ENCODE assay signal across 7 mouse cellular contexts in genomic region chr9:7836905-7837805, GRCm38 (mm10). TPM values are rescaled to one million over a fixed set of nuclear protein-coding genes. Genes with fewer than 3 reads are reported as not detected.
DNase-seq lines count a peak whose midpoint lies in the region; ATAC-seq lines count a peak whose summit lies in the region.

Gene Birc2, minus strand, starts transcription at chr9:7837064.

- peak within 1 kb of the TSS; percentile 83 for H3K9ac ChIP-seq in embryonic facial prominence, embryonic 11.5 days (replicated peaks; ENCODE audit: low read length)
- peak within 1 kb of the TSS; percentile 82 for H3K9ac ChIP-seq in midbrain, embryonic 13.5 days (replicated peaks)

- ATAC-seq in embryonic facial prominence, embryonic 11.5 days (replicated peaks; ENCODE audit: insufficient number of reproducible peaks, low FRiP score, low TSS enrichment, low read depth) = peak; percentile 96
- ATAC-seq in granulocyte monocyte progenitor cell, adult 5-6 weeks (replicated peaks; ENCODE audit: poor library complexity, severe bottlenecking) = peak; percentile 91
- peak; percentile 97 for ATAC-seq in midbrain, embryonic 13.5 days

- no peaks in the 10 kb centered on the region for H3K9me3 ChIP-seq in embryonic facial prominence, embryonic 11.5 days (replicated peaks; ENCODE audit: control insufficient read depth, low read length)
- H3K9me3 ChIP-seq in limb, embryonic 10.5 days (replicated peaks) = no peaks in the 10 kb centered on the region
- H3K9me3 ChIP-seq in midbrain, embryonic 13.5 days = no peaks in the 10 kb centered on the region

- no peaks in the 10 kb centered on the region for H3K4me1 ChIP-seq in embryonic facial prominence, embryonic 11.5 days (ENCODE audit: control insufficient read depth, insufficient read depth, low read length)
- peaks cover 12% of the 10 kb centered on the region; the same call in 1 of the 2 replicates for H3K4me1 ChIP-seq in limb, embryonic 10.5 days
- H3K4me1 ChIP-seq in midbrain, embryonic 13.5 days (replicated peaks) = peaks cover 38% of the 10 kb centered on the region

- peak within 1 kb of the TSS; percentile 83 for H3K27ac ChIP-seq in embryonic facial prominence, embryonic 11.5 days (replicated peaks; ENCODE audit: low read depth, low read length)
- peak within 1 kb of the TSS; percentile 96 for H3K27ac ChIP-seq in limb, embryonic 10.5 days
- H3K27ac ChIP-seq in midbrain, embryonic 13.5 days = peak within 1 kb of the TSS; percentile 98

- WGBS in embryonic facial prominence, embryonic 11.5 days = under 1% methylated on average over 68 of the region's 68 CpGs
- WGBS in limb, embryonic 10.5 days = under 1% methylated on average over 68 of the region's 68 CpGs
- under 1% methylated on average over 68 of the region's 68 CpGs for WGBS in midbrain, embryonic 13.5 days

- H3K36me3 ChIP-seq in embryonic facial prominence, embryonic 11.5 days (replicated peaks; ENCODE audit: control insufficient read depth, insufficient read depth, low read depth, low read length) = no peaks in the 10 kb centered on the region; the same call in 1 of the 2 replicates
- peaks cover 27% of the 10 kb centered on the region for H3K36me3 ChIP-seq in limb, embryonic 10.5 days
- peaks cover 13% of the 10 kb centered on the region for H3K36me3 ChIP-seq in midbrain, embryonic 13.5 days

- H3K27me3 ChIP-seq in embryonic facial prominence, embryonic 11.5 days (ENCODE audit: control insufficient read depth, insufficient read depth, low read length) = no peaks in the 10 kb centered on the region
- H3K27me3 ChIP-seq in limb, embryonic 10.5 days (ENCODE audit: low read depth, poor library complexity, severe bottlenecking) = no peaks in the 10 kb centered on the region
- H3K27me3 ChIP-seq in midbrain, embryonic 13.5 days = no peaks in the 10 kb centered on the region

- H3K4me2 ChIP-seq in embryonic facial prominence, embryonic 11.5 days (ENCODE audit: low read depth, low read length) = peak within 1 kb of the TSS; percentile 67
- peak within 1 kb of the TSS; percentile 62 for H3K4me2 ChIP-seq in midbrain, embryonic 13.5 days (replicated peaks)

- DNase-seq in adrenal gland, postnatal 14 days = peak; percentile 98
- DNase-seq in embryonic facial prominence, embryonic 11.5 days (ENCODE audit: low spot score) = peak; percentile 98
- DNase-seq in kidney, adult 11 months = peak; percentile 97
- peak; percentile 97 for DNase-seq in limb, embryonic 10.5 days (ENCODE audit: low spot score)
- DNase-seq in spleen, adult 12 weeks (ENCODE audit: low spot score) = peak; percentile 94

- peak within 1 kb of the TSS; percentile 49 for H3K4me3 ChIP-seq in embryonic facial prominence, embryonic 11.5 days (ENCODE audit: low read depth, low read length)
- peak within 1 kb of the TSS; percentile 66 for H3K4me3 ChIP-seq in limb, embryonic 10.5 days
- peak within 1 kb of the TSS; percentile 70 for H3K4me3 ChIP-seq in midbrain, embryonic 13.5 days (replicated peaks)

RNA-seq across cellular contexts. Expression of gene Birc2, which starts in this region (rescaled TPM):
- 40.6 and 46.6 TPM in 2 replicates for total RNA-seq in adrenal gland, postnatal 14 days (2021)
- polyA plus RNA-seq in embryonic facial prominence, embryonic 11.5 days (2014; fragmentation: Nextera tagmentation; extraction: Ambion mirVana) = 45.9 and 50.0 TPM in 2 replicates
- 25.5 and 30.8 TPM in 2 replicates for total RNA-seq in granulocyte monocyte progenitor cell, adult 5-6 weeks (2014; fragmentation: Nextera tagmentation)
- total RNA-seq in granulocyte monocyte progenitor cell, adult 5-6 weeks (2017) = 39.1 and 40.0 TPM in 2 replicates
- polyA plus RNA-seq in limb, embryonic 10.5 days (2016; fragmentation: Nextera tagmentation; extraction: Ambion mirVana) = 26.8 and 37.6 TPM in 2 replicates
- polyA plus RNA-seq in midbrain, embryonic 13.5 days (2015; fragmentation: Nextera tagmentation; extraction: Ambion mirVana) = 49.1 and 50.7 TPM in 2 replicates

Comparison
In these comparisons a context has a peak if more than half of its experiments do, and no peak if none do; other contexts are left out.
1. Peak in every context shown above with its lines: DNase-seq, ATAC-seq, H3K4me3 ChIP-seq and H3K27ac ChIP-seq.